Mouse (Mus musculus) forebrain, embryonic 14.5 days (tissue): ENCODE measurements around the gene Dcst1. TPM values are rescaled to one million over a fixed set of nuclear protein-coding genes. Genes with fewer than 3 reads are reported as not detected.

Experiments
- ATAC-seq: fragments of 200-750 bp; cut with Nextera tagmentation; 2 replicates; pipeline ENCODE4 v1.8.0; 2017; ENCODE audit warnings: mild to moderate bottlenecking, moderate library complexity
- DNase-seq: peaks from one replicate; pipeline ENCODE4 v3.0.0-alpha.2; 2015; ENCODE audit warnings: low spot score
- H3K27ac ChIP-seq: fragments of 300-500 bp; sonication (generic); 2 replicates; pipeline ENCODE4 v1.5.1; 2014; ENCODE audit warnings: low read depth, mild to moderate bottlenecking, control low read depth, low read length, moderate library complexity
- H3K27me3 ChIP-seq: fragments of 300-500 bp; sonication (generic); replicated peaks from 2 replicates; pipeline ENCODE4 v1.6.1; 2014; ENCODE audit warnings: low read length, control low read depth, mixed read lengths; ENCODE audit not compliant: control insufficient read depth, insufficient read depth
- H3K36me3 ChIP-seq: fragments of 300-500 bp; sonication (generic); 2 replicates; pipeline ENCODE4 v1.6.1; 2014; ENCODE audit warnings: low read length, control low read depth; ENCODE audit not compliant: control insufficient read depth, insufficient read depth
- H3K4me1 ChIP-seq: fragments of 300-500 bp; sonication (generic); 2 replicates; pipeline ENCODE4 v1.6.1; 2014; ENCODE audit warnings: antibody characterized with exemption, low read length, control low read depth; ENCODE audit not compliant: control insufficient read depth, insufficient read depth
- H3K4me2 ChIP-seq: fragments of 300-500 bp; sonication (generic); 2 replicates; pipeline ENCODE4 v1.6.1; 2014; ENCODE audit warnings: mild to moderate bottlenecking, control low read depth, low read length
- H3K4me3 ChIP-seq: fragments of 300-500 bp; sonication (generic); 2 replicates; pipeline ENCODE4 v1.5.1; 2014; ENCODE audit warnings: low read depth, low read length, control low read depth
- H3K9ac ChIP-seq: fragments of 300-500 bp; sonication (generic); 2 replicates; pipeline ENCODE4 v1.6.1; 2014; ENCODE audit warnings: mild to moderate bottlenecking, low read length, control low read depth, moderate library complexity
- H3K9me3 ChIP-seq: fragments of 300-500 bp; sonication (generic); replicated peaks from 2 replicates; pipeline ENCODE4 v1.6.1; 2016; ENCODE audit warnings: low read length, control low read depth, mixed read lengths; ENCODE audit not compliant: control insufficient read depth
- WGBS: fragments of 180-500 bp; shearing (Covaris S2); extraction: QIAGEN DNeasy Blood & Tissue Kit; methylation state at CpG from one replicate; pipeline ENCODE4 v1.1.7; 2014; 5-methylcytosine and 5-hydroxymethylcytosine counted together
- polyA plus RNA-seq: library from polyadenylated mRNA; unstranded; fragments of >200 nt; fragmentation: Nextera tagmentation; extraction: Ambion mirVana; gene quantifications from 2 replicates; pipeline ENCODE4 v1.2.1, GENCODE M21; 2014

Gene Dcst1
- polyA plus RNA-seq, 1 experiment from 2014 or later: 0.83 TPM

DNA sequence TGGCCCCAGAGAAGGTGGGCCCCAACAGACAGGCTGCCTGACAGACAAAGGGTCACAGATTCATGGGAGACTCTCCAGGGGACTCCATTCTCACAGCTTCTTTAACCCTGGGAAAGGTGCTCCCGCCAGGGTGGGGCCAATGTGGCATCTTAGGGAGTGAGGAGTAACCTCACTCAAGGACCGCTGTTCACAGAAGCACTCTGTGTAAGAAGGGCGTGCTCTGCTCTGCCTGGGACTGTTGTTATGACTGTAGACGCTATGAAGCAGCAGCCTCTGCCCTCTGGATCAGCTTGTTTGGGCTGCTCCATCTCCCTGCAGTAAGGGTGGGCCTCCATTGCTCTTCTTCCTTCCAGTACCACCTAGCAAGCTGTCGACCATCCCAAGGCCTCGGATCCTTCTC lies 60.6 kb downstream of the Dcst1 start:
- Histone ChIP-seq H3K27ac (no peak overlapping the region), H3K36me3 (no peaks in the 10 kb centered on the region), H3K27me3 (0 out of 2 replicates have a peak, but pooled peaks cover 2% of the 10 kb centered on the region), H3K9me3 (no peaks in the 10 kb centered on the region), H3K4me3 (no peak overlapping the region), H3K9ac (no peak overlapping the region), H3K4me2 (no peak overlapping the region), H3K4me1 (no peaks in the 10 kb centered on the region)
- WGBS: 66% methylated on average over 6 of the region's 6 CpGs
- ATAC-seq (no peak), DNase-seq (no peak)

DNA sequence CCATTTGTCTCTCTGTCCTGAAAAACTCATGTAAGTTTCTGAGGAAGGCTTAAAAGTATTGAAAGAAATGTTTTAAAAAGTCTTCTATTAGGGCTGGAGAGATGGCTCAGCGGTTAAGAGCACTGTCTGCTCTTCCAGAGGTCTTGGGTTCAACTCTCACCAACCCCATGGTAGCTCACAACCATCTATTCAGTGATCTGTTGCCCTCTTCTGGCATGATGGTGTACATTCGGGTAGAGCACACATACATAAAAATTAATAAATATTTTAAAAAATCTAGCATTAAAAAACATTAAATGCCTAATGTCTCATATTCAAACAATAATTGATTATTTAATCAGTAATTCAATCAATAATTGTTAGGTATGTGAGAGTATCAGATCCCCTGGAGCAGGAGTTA lies 64.5 kb downstream of the Dcst1 start:
- Histone ChIP-seq H3K27ac (no peak overlapping the region), H3K9me3 (no peaks in the 10 kb centered on the region), H3K4me2 (no peak overlapping the region), H3K9ac (no peak overlapping the region), H3K4me3 (no peak overlapping the region), H3K27me3 (0 out of 2 replicates have a peak, but pooled peaks cover 2% of the 10 kb centered on the region), H3K36me3 (no peaks in the 10 kb centered on the region), H3K4me1 (no peaks in the 10 kb centered on the region)
- 62% methylated on average over 2 of the region's 2 CpGs for WGBS
- no peak for ATAC-seq
- no peak for DNase-seq

Other genes with a start within 250 kb of the Dcst1 start
- gene Pklr, start 229.1 kb downstream of the Dcst1 start, polyA plus RNA-seq: 0.06 TPM in 1 of 2 replicates, not detected in the other
- gene Hcn3, start 205.1 kb downstream of the Dcst1 start, polyA plus RNA-seq: 9.4 and 13.0 TPM in 2 replicates
- gene Clk2, start 200.5 kb downstream of the Dcst1 start, polyA plus RNA-seq: 17.0 and 17.9 TPM in 2 replicates
- 90.5 and 104 TPM in 2 replicates for gene Scamp3, start 187.8 kb downstream of the Dcst1 start, polyA plus RNA-seq
- gene Fam189b, start 182.1 kb downstream of the Dcst1 start, polyA plus RNA-seq: 14.7 and 21.7 TPM in 2 replicates
- 45.6 and 47.9 TPM in 2 replicates for gene Gba, start 162.3 kb downstream of the Dcst1 start, polyA plus RNA-seq
- gene Thbs3, start 150.1 kb downstream of the Dcst1 start, polyA plus RNA-seq: 49.9 and 57.2 TPM in 2 replicates
- 156 and 182 TPM in 2 replicates for gene Mtx1, start 138.2 kb downstream of the Dcst1 start, polyA plus RNA-seq
- gene Muc1, start 136.2 kb downstream of the Dcst1 start, polyA plus RNA-seq: 1.2 and 1.9 TPM in 2 replicates
- gene Krtcap2, start 119.3 kb downstream of the Dcst1 start, polyA plus RNA-seq: 197 and 234 TPM in 2 replicates
- gene Trim46, start 118.9 kb downstream of the Dcst1 start, polyA plus RNA-seq: 34.0 and 50.3 TPM in 2 replicates
- 91.5 and 112 TPM in 2 replicates for gene Dpm3, start 105.9 kb downstream of the Dcst1 start, polyA plus RNA-seq
- gene Slc50a1, start 94.7 kb downstream of the Dcst1 start, polyA plus RNA-seq: 32.4 and 38.4 TPM in 2 replicates
- 10.5 and 11.6 TPM in 2 replicates for gene Efna1, start 84.1 kb downstream of the Dcst1 start, polyA plus RNA-seq
- 30.1 and 42.0 TPM in 2 replicates for gene Efna3, start 42.3 kb downstream of the Dcst1 start, polyA plus RNA-seq
- gene Efna4, start 27.2 kb downstream of the Dcst1 start, polyA plus RNA-seq: 12.3 and 14.6 TPM in 2 replicates
- 13.4 and 19.3 TPM in 2 replicates for gene Adam15, start 15.3 kb downstream of the Dcst1 start, polyA plus RNA-seq
- 0.08 and 0.15 TPM in 2 replicates for gene Dcst2, start 3.3 kb downstream of the Dcst1 start, polyA plus RNA-seq
- 0.28 and 0.41 TPM in 2 replicates for gene Zbtb7b, start 29.5 kb upstream of the Dcst1 start, polyA plus RNA-seq
- not detected in 2 replicates for gene Lenep, start 37.5 kb upstream of the Dcst1 start, polyA plus RNA-seq
- 34.9 and 41.0 TPM in 2 replicates for gene Flad1, start 46.6 kb upstream of the Dcst1 start, polyA plus RNA-seq
- gene Cks1b, start 53.1 kb upstream of the Dcst1 start, polyA plus RNA-seq: 200 and 269 TPM in 2 replicates
- gene Shc1, start 53.2 kb upstream of the Dcst1 start, polyA plus RNA-seq: 9.9 and 11.8 TPM in 2 replicates
- gene Pygo2, start 65.0 kb upstream of the Dcst1 start, polyA plus RNA-seq: 35.2 and 41.1 TPM in 2 replicates
- gene Pbxip1, start 71.5 kb upstream of the Dcst1 start, polyA plus RNA-seq: 7.7 and 8.3 TPM in 2 replicates
- gene Pmvk, start 89.3 kb upstream of the Dcst1 start, polyA plus RNA-seq: 84.4 and 90.2 TPM in 2 replicates
- 4.8 and 6.1 TPM in 2 replicates for gene Kcnn3, start 154.9 kb upstream of the Dcst1 start, polyA plus RNA-seq